Mouse (Mus musculus): ENCODE data around the gene Gm37240.

Gm37240 gene

GRCm38 (mm10) chr3:85417663-85418062 lies 469.7 kb downstream of the Gm37240 start:
- no peak for DNase-seq (ENCODE audit: low read depth, low spot score)

GRCm38 (mm10) chr3:85398841-85399240 lies 488.5 kb downstream of the Gm37240 start:
- DNase-seq (ENCODE audit: low read depth, low spot score), result no peak

- DNase-seq (ENCODE audit: low read depth, low spot score), result no peak
These were observed 488.9 kb downstream of the Gm37240 start for GRCm38 (mm10) chr3:85398483-85398835.

- DNase-seq (ENCODE audit: low read depth, low spot score), result no peak
These were observed 489.4 kb downstream of the Gm37240 start for GRCm38 (mm10) chr3:85397816-85398482.

GRCm38 (mm10) chr3:85393395-85393794 lies 493.9 kb downstream of the Gm37240 start:
- no peak for DNase-seq (ENCODE audit: low read depth, low spot score)

- no peak for DNase-seq (ENCODE audit: low read depth, low spot score)
These were observed 495.6 kb downstream of the Gm37240 start for GRCm38 (mm10) chr3:85391756-85392155.

- DNase-seq (ENCODE audit: low read depth, low spot score), result no peak
These were observed 496.2 kb downstream of the Gm37240 start for GRCm38 (mm10) chr3:85391111-85391510.

- no peak for DNase-seq (ENCODE audit: low read depth, low spot score)
These were observed 501.9 kb downstream of the Gm37240 start for GRCm38 (mm10) chr3:85385371-85385770.

GRCm38 (mm10) chr3:85383330-85383729 lies 504.0 kb downstream of the Gm37240 start:
- no peak for DNase-seq (ENCODE audit: low read depth, low spot score)

GRCm38 (mm10) chr3:85378703-85379395 lies 508.5 kb downstream of the Gm37240 start:
- DNase-seq (ENCODE audit: low read depth, low spot score), result no peak

GRCm38 (mm10) chr3:85377946-85378702 lies 509.2 kb downstream of the Gm37240 start:
- no peak for DNase-seq (ENCODE audit: low read depth, low spot score)

GRCm38 (mm10) chr3:85377505-85377904 lies 509.8 kb downstream of the Gm37240 start:
- no peak for DNase-seq (ENCODE audit: low read depth, low spot score)

- DNase-seq (ENCODE audit: low read depth, low spot score), result no peak
These were observed 510.8 kb downstream of the Gm37240 start for GRCm38 (mm10) chr3:85376541-85376940.

GRCm38 (mm10) chr3:85373039-85373438 lies 514.3 kb downstream of the Gm37240 start:
- DNase-seq (ENCODE audit: low read depth, low spot score), result no peak

GRCm38 (mm10) chr3:85369847-85370246 lies 517.5 kb downstream of the Gm37240 start:
- DNase-seq (ENCODE audit: low read depth, low spot score), result no peak

GRCm38 (mm10) chr3:85369157-85369556 lies 518.2 kb downstream of the Gm37240 start:
- no peak for DNase-seq (ENCODE audit: low read depth, low spot score)

GRCm38 (mm10) chr3:85368354-85369120 lies 518.8 kb downstream of the Gm37240 start:
- DNase-seq (ENCODE audit: low read depth, low spot score), result no peak

- DNase-seq (ENCODE audit: low read depth, low spot score), result no peak
These were observed 522.6 kb downstream of the Gm37240 start for GRCm38 (mm10) chr3:85364591-85365343.

GRCm38 (mm10) chr3:85362883-85363282 lies 524.4 kb downstream of the Gm37240 start:
- DNase-seq (ENCODE audit: low read depth, low spot score), result peak; percentile 5

- no peak for DNase-seq (ENCODE audit: low read depth, low spot score)
These were observed 530.9 kb downstream of the Gm37240 start for GRCm38 (mm10) chr3:85356373-85356772.

GRCm38 (mm10) chr3:85348021-85348420 lies 539.3 kb downstream of the Gm37240 start:
- DNase-seq (ENCODE audit: low read depth, low spot score), result no peak

All from retina, postnatal 7 days (tissue).